Mouse (Mus musculus) mesoderm, embryonic 11.5 days (tissue): ENCODE results near the gene Cask.

ENCODE experiments used
- DNase-seq: peaks from one replicate; pipeline ENCODE4 v3.0.0-alpha.2; 2012; ENCODE audit warnings: low read depth, low spot score

The Cask gene

DNA sequence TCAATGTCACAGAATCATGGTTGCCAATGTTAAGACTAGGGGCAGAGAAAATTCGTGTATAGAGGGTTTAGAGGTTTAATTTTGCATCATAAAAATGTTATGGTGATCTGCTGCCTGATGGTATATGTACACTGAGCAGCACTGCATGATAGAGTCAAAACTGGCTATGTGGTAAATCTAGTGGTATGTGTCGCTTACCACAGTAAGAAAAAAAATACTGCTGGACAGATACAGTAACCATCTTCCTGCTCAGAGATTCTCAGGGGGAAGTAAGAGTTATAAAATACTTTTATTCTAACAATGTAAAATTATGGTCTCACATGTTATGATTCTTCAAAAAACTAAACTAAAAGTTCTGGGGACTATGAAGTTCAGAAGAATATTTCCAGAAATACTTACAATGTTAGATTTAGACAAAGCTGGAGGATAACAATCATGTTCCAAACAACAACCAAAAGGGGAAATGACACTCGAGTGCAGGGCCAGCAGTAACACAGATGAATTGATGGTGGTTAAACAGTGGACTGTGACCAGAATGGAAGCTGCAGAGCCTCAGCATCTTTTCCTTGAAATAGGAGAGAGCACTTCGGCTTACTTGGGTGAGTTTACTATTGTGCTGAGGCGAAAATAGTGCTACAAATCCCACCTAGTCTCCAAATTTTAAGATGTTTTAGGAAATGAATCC is 219.4 kb downstream of the Cask start, which contains the start of gene Gpr34:
Gene Gpr34 (plus strand): TSS at position 491 of the 685 bp plus-strand sequence.
- DNase-seq: no peak

DNA sequence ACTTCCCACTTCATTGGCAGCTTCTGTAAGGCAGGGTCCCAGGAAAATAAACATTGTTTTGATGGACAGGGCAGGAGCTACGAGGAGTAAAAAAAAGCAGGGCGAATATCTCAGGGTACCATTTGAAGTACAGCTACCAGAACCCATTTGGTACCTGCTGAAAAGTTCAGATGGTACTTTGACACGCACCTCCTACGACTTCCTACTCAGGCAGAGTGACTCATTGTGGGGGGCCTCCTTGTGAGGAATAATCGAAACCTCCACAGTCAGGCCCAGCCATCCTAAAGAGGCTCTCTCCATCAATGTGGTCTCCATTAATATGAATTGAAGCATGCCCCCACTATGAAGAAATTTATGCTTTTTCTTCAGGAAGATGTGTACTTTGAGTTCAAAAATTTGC is 228.5 kb downstream of the Cask start:
- DNase-seq: no peak

DNA sequence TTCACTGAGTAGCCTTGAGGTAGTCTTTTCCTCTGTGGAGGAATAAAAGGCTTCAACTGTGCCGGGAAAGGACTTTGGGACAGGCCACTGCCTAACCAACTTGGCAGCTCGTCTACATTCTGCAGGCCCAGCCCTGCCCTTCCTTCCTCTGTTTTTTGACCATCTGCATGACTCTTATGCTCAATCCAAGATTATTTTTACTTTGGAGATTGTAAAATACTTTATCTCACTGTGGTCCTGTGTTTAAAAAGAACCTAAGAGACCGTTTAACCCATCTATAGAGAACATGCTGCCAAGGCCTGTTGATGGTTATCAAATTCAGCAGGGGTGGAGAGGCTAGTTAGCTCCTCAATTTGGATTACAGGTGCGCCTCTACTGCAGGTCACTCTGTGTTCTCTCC is 229.7 kb downstream of the Cask start:
- DNase-seq: no peak

DNA sequence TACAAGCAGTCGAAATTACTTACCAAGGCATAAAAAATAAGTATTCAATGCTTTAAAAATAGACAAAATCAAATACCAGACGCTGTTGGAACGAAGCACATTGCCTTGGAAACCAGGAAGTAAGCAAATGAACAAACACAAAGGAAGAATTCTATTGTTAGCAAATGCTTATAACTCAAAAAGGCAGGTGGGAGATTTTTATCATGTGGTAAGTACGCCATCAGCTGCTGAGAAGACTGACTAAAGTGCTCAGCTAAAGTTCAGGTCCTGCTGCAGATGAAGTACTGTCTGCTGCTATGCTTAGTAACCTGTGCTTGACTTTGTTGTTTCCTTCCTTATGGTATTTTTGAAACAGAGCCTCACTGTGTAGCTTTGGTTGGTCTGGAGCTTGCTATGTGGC is 232.7 kb downstream of the Cask start:
- no peak for DNase-seq

DNA sequence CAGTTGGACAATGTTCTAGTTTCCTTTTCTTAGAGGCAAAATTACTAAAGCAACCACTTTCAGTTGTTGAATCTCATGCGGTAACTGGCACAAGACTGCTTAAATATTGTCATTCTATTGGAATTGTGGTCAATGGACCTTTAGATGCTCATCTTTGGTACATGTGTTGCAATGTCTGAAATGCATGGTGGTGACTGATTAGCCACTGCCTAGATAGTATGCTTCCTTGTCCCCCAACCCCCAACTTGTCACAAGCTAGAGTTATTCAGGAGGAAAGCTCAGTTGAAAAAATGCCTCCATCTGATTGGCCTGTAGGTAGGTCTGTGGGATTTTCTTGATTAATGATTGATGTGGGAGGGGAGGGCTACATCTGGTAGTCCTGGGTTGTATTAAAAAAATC is 233.9 kb downstream of the Cask start:
- no peak for DNase-seq

DNA sequence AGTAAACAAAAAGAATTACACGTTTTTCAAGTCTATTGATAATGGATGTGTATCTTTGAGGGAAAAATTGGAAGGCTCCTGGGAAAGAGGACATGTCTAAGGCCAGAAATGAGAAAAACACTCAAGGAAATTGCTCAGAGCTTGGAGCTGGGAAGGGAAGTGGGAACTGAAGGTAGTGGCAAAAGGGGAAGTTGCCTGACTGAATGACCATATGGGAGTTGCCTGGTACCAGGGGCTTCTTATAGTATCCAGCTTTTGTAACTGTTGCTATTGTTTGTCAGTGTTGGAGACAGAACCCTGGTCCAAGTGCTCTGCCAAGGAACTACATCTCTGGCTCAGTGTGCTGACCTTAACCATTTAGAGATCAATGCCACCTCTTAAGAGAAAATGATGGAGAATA is 234.4 kb downstream of the Cask start:
- no peak for DNase-seq

DNA sequence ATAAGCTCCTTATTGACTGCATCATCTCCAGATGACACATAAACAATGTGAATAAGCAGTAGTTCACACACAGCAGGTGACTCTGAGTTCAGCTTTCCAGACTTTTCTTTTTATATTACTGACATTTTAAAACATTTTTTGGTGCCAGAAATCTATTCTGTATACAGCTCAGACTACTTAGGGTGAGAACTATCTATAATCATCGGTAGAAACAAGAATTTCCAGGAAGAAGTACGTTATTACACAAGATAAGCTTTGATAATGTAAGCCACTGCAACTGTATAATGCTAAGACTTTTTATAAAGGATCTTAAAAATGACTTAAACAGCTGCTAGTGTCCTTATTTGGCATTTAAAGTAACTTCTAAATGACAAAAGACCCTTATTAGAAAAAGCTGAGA is 239.1 kb downstream of the Cask start:
- DNase-seq: no peak

DNA sequence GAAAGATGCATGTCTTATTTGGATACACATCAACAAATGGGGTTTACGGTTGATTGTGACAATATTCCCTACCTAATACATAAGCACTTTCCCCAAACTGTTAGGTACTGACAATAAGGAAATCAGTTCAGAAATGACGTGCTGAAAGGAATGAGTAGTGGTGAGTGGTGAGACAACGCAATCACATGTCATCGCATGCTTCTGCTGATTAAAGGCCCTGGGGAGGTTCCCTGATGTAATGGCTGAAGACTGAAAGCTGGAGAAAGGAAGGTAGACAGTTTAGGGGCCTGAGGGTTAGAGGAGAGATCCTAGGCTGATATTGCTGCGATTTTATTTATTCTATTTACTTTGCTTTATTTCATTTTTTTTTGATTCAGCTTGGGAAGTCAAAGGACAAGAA is 240.1 kb downstream of the Cask start:
- DNase-seq: no peak

DNA sequence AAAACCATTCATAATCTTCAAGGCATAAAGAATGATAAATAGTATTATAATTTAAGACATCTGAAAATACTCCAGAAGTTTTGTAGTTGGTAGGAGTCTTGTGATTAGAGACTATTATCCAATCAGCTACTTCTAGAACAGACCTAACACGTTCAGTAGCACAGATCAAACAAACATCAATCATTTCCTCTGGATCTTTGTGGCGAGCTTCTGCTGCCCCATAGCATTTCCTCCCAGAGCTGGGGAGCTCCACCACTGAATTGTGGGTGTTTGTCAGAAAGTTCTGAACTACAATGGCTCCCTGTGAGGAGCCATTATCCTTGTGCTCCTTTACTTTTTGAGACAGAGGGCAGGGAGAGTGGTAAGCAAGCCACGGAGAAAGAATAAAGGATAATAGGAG is 243.4 kb downstream of the Cask start:
- DNase-seq: no peak

DNA sequence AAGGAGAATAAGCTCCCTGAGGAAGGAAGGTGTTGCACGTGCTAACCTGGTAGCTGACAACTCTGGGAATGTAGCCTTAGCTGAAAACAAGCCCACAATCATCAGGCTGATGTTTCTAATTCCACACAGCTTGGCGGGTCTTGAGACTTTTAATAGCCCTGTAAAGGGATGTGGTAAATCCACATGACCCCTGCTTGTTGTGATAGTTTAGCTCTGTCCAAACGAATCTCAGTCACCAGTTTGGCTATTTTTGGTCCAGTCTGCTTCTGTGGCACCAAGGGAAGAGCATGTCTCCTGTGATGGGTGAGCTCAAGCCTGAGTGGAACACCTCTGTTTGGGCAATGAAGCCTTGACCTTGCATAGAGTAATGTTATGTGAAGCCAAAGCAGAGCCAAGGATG is 244.4 kb downstream of the Cask start:
- DNase-seq: no peak

DNA sequence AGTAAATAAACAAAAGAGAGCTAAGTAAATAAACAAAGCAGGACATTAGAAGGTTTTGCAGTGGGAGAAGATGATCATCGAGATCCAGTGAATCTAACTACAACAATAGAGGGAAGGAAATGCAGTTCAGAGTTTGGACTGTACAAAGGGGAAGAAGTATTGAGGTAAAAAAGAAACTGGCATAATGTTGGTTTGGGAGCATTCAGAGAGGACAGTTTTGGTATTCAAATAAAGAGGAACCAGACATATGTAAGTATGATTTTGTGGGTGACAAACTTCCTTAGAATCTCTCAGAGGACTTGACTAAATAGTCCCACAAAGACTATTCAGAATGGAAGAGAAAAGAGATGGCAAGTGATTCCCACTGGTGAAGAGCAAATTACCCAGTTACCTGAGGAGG is 251.2 kb downstream of the Cask start:
- DNase-seq: no peak

DNA sequence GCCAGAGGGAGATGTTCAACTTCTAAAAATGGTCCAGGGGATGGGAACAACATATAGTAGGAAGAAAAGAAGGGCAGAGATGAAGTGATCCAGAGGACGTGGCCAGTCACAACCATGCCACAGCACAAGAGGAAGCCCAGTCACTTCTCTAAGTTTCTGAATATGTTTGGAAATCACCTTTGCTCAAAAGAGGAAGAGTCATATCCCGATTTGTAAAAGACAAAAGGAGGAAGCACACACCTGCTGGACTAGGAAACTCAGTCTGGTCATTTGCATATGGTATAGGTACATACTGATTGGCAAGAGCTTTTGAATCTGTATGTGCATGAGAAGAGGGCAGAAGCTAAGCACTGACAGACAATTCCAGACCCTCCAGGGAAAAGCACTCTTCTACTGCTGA is 251.8 kb downstream of the Cask start:
- DNase-seq: no peak

DNA sequence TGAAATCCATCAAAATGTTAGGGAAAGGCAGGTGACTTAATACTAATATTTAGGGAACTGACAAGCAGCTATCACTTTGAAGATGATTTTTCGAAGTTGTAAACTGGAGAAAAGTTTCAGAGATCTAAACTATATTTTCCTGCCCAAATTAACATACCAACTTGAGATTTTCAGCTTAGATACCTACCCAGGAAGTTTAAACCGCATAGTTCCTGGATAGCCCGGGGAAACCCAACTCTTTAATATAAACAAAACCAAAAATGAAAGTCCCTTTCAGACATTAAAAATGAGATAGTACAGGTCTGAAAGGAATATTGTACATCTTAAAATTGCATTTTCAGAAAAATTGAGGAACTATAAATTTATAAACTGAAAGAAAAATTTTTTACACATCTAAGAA is 273.5 kb downstream of the Cask start:
- no peak for DNase-seq

DNA sequence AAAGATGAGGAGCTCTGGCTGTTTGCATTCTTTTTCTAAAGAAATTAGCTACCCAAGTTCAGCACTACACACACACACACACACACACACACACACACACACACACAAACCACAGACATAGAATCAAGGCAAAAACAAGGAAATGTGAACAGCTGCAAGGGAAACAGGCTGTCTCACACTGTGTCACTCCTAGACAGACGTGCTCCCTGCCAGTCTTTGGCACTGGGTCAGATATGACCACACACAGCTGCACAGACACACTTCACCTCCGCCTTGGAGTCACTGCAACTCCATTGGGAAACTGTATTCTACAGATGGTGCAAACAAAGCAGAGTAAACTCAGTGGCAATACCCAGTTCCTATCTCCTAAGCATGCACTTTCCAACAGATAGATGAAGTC is 274.6 kb downstream of the Cask start:
- no peak for DNase-seq

DNA sequence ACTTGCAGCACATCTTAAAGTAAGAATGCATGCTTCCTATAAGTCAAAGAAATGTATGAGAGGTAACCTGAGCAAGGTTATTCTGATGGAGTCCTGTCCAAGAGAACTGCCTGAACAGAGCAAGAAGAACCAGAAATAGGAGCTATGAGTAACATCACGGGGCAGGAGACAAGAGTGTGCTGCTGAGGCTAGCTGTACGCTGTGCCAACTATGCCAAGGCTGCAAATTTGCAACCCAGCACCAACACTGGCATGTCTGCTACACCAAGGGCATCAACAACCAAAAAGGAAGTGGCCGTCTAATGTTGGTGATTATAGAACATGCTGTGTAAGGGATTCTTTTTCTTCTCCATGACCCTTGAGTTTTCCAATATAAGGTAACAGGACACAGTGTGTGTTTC is 276.3 kb downstream of the Cask start:
- DNase-seq: no peak

DNA sequence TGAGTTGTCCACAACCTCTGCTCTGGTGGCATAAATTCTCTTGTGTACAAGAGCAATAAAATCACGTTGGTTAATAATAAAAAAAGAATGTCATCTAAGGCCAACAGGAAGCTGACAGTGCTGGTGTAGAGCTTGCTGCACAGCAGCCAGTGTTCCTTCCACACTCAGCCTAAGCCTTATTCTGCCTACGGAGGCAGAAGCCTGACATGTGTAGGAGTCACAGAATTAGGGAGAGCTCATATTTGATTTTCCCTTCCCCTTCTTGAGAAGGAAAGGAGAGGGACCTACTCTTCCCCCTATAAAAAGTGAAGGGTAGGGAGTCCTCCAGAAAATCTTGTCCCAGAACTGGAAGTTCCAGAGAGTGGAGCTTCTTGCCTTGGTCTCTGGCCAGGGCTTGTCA is 276.9 kb downstream of the Cask start:
- no peak for DNase-seq

DNA sequence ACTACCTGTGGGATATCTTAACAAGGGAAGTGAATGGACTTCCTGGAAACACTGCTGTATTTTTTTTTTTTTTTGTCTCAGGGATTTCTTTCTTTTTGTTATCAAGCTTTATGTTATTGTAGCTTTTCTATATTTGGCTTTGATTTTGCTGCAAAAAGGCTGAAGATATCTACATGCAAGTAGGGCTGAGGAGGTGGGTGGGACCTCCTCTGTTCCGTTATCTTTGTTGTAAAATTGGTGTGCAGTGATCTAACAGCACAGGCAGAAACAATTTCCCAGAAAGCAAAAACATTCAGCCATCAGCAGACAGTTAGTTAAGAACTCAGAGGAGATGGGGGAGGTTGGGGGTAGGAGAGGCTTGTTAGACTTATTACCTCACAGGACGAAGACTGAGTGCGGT is 296.7 kb downstream of the Cask start:
- DNase-seq: no peak

DNA sequence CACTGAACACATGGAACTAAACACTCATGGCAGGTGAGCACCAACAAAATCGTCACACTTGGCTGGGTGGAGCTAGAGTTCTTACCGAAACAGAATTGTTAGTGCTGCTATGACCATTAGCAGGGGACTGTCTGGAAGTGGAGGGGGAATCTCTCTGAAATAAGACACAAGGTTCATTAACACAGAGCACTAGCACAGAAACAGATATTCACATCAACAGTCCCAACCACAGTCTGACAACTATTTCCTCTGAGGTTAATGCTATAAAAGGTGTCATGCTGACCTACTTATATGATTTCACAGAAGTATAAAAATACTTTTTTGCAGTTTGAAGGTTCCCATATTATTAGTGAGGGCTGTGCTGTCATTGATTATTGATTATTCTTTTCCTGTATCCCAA is 298.9 kb downstream of the Cask start:
- no peak for DNase-seq

DNA sequence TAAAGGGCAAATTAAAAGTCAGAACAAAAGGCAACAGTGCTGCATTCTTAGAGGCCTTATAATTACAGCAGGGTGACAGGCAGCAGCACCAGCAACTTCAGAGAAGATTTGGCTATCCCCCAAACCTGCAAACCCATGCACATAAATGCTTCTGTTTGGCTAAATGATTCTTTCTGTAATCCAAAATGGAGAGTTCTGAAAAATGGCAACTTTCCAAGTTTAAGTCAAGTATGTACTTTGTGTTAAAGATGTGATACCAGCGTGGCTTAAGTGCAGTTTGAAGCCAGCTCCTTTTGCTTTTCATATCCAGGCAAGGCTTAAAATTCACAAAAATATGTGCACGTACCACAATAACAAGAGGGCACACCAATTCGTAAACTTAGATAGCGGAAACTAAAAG is 299.6 kb downstream of the Cask start:
- DNase-seq: no peak

DNA sequence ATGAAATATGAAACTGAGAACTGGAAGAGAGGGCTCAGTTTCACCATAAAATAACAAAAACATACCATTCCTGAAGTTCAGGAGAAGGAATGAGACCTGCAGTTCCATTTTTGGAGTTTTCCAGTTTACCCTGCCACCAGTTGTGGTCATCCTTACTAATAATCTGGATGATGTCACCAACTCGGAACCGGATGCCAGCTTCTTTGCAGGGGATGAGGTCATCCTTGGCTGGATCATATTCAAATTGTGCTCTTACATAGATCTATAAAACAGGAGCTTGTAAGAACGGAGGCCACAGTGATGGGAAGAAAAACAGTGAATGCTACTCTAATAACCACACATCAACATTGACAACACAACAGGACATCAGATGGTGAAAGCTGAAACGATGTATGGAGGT is 302.1 kb downstream of the Cask start:
- no peak for DNase-seq

DNA sequence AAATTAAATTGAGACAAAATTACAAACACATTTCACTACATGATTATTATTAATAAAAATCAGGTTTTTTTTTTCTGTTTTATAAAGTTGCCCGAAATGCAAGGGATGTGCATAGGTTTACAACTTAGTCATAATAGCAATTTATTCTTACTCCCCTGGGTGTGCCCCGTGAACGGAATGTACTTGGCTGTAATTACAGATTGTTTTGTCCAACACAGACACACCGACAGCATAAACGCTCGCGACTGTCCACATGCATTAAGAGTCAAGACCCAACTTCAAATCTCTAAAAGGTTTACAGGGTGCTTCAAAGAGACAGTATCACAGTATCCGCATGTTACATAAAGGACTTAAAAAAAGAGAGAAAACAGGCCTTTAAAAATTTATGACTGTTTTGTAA is 329.9 kb downstream of the Cask start:
- no peak for DNase-seq

DNA sequence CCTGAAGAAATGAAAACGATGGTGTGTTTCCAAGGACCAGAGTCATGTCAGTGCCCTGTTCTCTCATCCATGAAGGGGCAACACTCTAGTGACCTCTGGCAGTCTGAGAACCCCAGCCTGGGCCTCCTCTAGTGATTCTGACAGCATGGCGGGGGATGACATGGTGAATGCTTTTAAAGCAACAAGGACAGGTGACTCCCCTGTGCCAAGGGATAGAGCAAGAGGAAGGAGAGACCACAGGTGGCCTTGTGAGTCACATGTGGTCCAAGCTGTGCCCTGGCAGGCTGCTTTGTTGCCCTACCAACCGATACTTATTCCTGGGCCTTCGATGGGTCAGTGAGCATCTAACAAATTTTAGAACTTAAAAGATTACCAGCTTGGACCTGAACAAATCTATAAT is 330.6 kb downstream of the Cask start:
- no peak for DNase-seq

DNA sequence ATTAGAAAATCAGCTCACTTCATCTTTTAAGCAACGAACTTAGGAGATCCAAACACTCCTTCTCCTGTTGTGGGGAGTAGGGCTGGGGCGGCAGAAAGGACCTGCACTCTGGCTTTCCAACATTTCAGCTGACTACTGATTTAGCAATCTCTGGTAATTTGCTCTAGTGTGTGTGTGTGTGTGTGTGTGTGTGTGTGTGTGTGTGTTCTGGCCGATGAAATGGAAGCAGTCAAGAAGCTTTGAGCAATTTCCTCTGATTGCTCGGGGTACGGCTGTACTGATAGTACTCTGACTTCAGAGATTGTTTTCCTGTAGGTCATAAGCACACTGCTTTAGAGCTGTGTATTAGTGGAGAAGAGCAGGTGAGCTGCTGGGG is 331.8 kb downstream of the Cask start:
- no peak for DNase-seq

DNA sequence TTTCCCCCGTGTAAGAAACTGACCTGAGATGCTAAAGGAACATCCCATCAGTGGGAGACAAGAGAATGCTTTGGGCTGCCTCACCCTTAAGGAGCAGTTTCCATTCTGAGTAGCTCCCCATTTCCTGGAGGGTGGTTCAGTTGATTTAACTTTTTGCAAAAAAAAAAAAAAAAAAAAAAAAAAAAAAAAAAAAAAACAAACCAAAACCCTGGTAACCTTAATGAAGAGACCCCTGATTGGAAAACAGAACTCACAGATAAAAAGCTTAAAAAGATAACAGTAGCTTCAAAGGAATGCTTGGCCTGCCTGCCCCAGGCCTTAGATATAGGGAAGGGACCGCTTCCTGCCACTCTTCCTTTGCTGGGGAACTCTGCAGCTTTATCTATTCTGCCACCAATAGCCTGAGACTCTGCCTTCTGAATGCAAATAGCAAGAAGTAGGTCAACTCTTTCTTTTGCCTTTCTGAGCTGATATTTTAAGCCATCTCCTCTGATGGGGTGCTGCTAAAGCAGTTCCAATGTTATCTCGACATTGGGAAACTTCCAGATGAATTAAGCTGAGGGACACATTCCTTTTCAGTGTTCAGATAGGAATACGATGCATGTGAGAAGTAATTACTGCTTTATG is 332.3 kb downstream of the Cask start:
- no peak for DNase-seq
